Mouse (Mus musculus) midbrain, embryonic 16.5 days (tissue): Measurements from ENCODE around the gene Asap2. TPM values are rescaled to one million over a fixed set of nuclear protein-coding genes. Genes with fewer than 3 reads are reported as not detected.

Source experiments
- ATAC-seq: fragments of 200-750 bp; cut with Nextera tagmentation; 2 replicates; pipeline ENCODE4 v1.8.0; 2017; ENCODE audit warnings: moderate TSS enrichment
- H3K27ac ChIP-seq: fragments of 300-500 bp; sonication (generic); 2 replicates; pipeline ENCODE4 v1.5.1; 2014; ENCODE audit warnings: mild to moderate bottlenecking, low read length, mixed read lengths
- H3K27me3 ChIP-seq: fragments of 300-500 bp; sonication (generic); 2 replicates; pipeline ENCODE4 v1.6.1; 2014; ENCODE audit warnings: low read depth, low read length, mixed read lengths; ENCODE audit not compliant: control insufficient read depth, insufficient read depth
- H3K36me3 ChIP-seq: fragments of 300-500 bp; sonication (generic); 2 replicates; pipeline ENCODE4 v1.6.1; 2014; ENCODE audit warnings: mild to moderate bottlenecking, low read length, moderate library complexity, mixed read lengths; ENCODE audit not compliant: control insufficient read depth, insufficient read depth
- H3K4me1 ChIP-seq: fragments of 300-500 bp; sonication (generic); 2 replicates; pipeline ENCODE4 v1.6.1; 2014; ENCODE audit warnings: mild to moderate bottlenecking, low read length, mixed read lengths; ENCODE audit not compliant: control insufficient read depth, insufficient read depth
- H3K4me2 ChIP-seq: fragments of 300-500 bp; sonication (generic); 2 replicates; pipeline ENCODE4 v1.6.1; 2014; ENCODE audit warnings: mild to moderate bottlenecking, low read length, mixed read lengths
- H3K4me3 ChIP-seq: fragments of 300-500 bp; sonication (generic); 2 replicates; pipeline ENCODE4 v1.5.1; 2014; ENCODE audit warnings: low read depth, mild to moderate bottlenecking, low read length, moderate library complexity, mixed read lengths
- H3K9ac ChIP-seq: fragments of 300-500 bp; sonication (generic); 2 replicates; pipeline ENCODE4 v1.6.1; 2014; ENCODE audit warnings: low read depth, low read length, mixed read lengths
- H3K9me3 ChIP-seq: fragments of 300-500 bp; sonication (generic); replicated peaks from 2 replicates; pipeline ENCODE4 v1.6.1; 2014; ENCODE audit warnings: mild to moderate bottlenecking, low read length, mixed read lengths; ENCODE audit not compliant: control insufficient read depth, poor library complexity, severe bottlenecking
- WGBS: fragments of 180-500 bp; shearing (Covaris S2); extraction: QIAGEN DNeasy Blood & Tissue Kit; methylation state at CpG from one replicate; pipeline ENCODE4 v1.1.7; 2014; 5-methylcytosine and 5-hydroxymethylcytosine counted together
- polyA plus RNA-seq: library from polyadenylated mRNA; unstranded; fragments of >200 nt; fragmentation: Nextera tagmentation; extraction: Ambion mirVana; gene quantifications from 2 replicates; pipeline ENCODE4 v1.2.1, GENCODE M21; 2015

The Asap2 gene
- polyA plus RNA-seq, 1 experiment from 2014 or later, result 10.2 TPM

GRCm38 (mm10) chr12:21318143-21318895 is 328.1 kb downstream of the Asap2 start:
- WGBS, result 75% methylated on average over 12 of the region's 12 CpGs
- no peaks in the 10 kb centered on the region for H3K36me3 ChIP-seq
- H3K9ac ChIP-seq, result no peak overlapping the region
- H3K4me1 ChIP-seq, result no peaks in the 10 kb centered on the region
- no peak overlapping the region for H3K4me3 ChIP-seq
- no peaks in the 10 kb centered on the region for H3K9me3 ChIP-seq
- no peak overlapping the region for H3K27ac ChIP-seq
- H3K27me3 ChIP-seq, result no peaks in the 10 kb centered on the region
- H3K4me2 ChIP-seq, result no peak overlapping the region
- ATAC-seq, result no peak
